Mouse (Mus musculus): Measurements from ENCODE around the gene Tagln2.

- no peak for TF ChIP-seq ZNF384 (IDR thresholded peaks at IDR 0.05; ENCODE audit: low read depth, low read length)
- TF ChIP-seq EP300 (IDR thresholded peaks at IDR 0.05; ENCODE audit: low read depth in 1 of 2, low read length in 2 of 2) = no peak
- no peak for TF ChIP-seq HCFC1 (IDR thresholded peaks at IDR 0.05; ENCODE audit: low read depth, low read length)
- TF ChIP-seq CTCF (IDR thresholded peaks at IDR 0.05 in 2 of 3, conservative IDR thresholded peaks at IDR 0.05 in 1 of 3; ENCODE audit: control insufficient read depth in 1 of 3, insufficient read depth in 1 of 3, low read depth in 2 of 3, low read length in 3 of 3, poor library complexity in 1 of 3, severe bottlenecking in 1 of 3) = no peak
- no peak for TF ChIP-seq MAFK (IDR thresholded peaks at IDR 0.05; ENCODE audit: borderline replicate concordance, low read depth, low read length)
- TF ChIP-seq GABPA (IDR thresholded peaks at IDR 0.05; ENCODE audit: low read depth, low read length) = no peak
- no peak for TF ChIP-seq SMC3 (IDR thresholded peaks at IDR 0.05; ENCODE audit: low read depth, low read length)
- no peak for TF ChIP-seq UBTF (IDR thresholded peaks at IDR 0.05; ENCODE audit: borderline replicate concordance, insufficient read depth, low read depth, low read length)
- no peak for TF ChIP-seq POLR2A (IDR thresholded peaks at IDR 0.05; ENCODE audit: control insufficient read depth in 1 of 2, insufficient read depth in 1 of 2, low read depth in 1 of 2, low read length in 2 of 2, poor library complexity in 1 of 2)
- TF ChIP-seq ZMIZ1 (IDR thresholded peaks at IDR 0.05; ENCODE audit: low read depth, low read length) = no peak
- no peak for TF ChIP-seq TBP (IDR thresholded peaks at IDR 0.05; ENCODE audit: low read depth, low read length)
- TF ChIP-seq POLR2AphosphoS5 (IDR thresholded peaks at IDR 0.05; ENCODE audit: borderline replicate concordance, low read depth, low read length) = no peak
Measured at GRCm38 (mm10) chr1:172468301-172468877, 31.5 kb upstream of the Tagln2 start.

Data from MEL (cell line).